7 mouse cellular contexts compared by ENCODE assay signal in genomic region chrY:4152998-4153397, GRCm38 (mm10).
A peak's percentile ranks its signal among the peaks of the same experiment; 100 is the strongest.
DNase-seq lines count a peak whose midpoint lies in the region; TF ChIP-seq lines count a peak whose summit lies in the region.
"Not testable (repeated sequence)": the region's sequence is repeated elsewhere in the genome, so short reads cannot be mapped to it uniquely, and the experiment has no call there.

No protein-coding gene starts in this region.

- not testable (repeated sequence) for H3K27ac ChIP-seq in ES-E14 (ENCODE audit: insufficient read depth, low read depth, low read length, poor library complexity, severe bottlenecking)

- H3K9ac ChIP-seq in ES-E14 (ENCODE audit: insufficient read depth, low read depth, low read length, poor library complexity, severe bottlenecking): not testable (repeated sequence)

- H3K36me3 ChIP-seq in ES-E14 (ENCODE audit: control insufficient read depth, insufficient read depth, low read length, poor library complexity, severe bottlenecking): not testable (repeated sequence)

- WGBS in large intestine, adult 2 months: 80% methylated on average over 6 of the region's 6 CpGs

- in situ Hi-C loops in ES-E14 (cut with MboI; ENCODE audit: low sequenced_read_pairs in 2 of 2, unreplicated experiment in 2 of 2): not testable (repeated sequence)

- not testable (repeated sequence) for H3K4me3 ChIP-seq in ES-E14 (ENCODE audit: insufficient read depth in 1 of 2, low read depth in 1 of 2, low read length in 2 of 2, poor library complexity in 1 of 2, severe bottlenecking in 1 of 2)

- TF ChIP-seq POLR2A in brain, embryonic 14.5 days (IDR thresholded peaks at IDR 0.05; ENCODE audit: borderline replicate concordance, extremely low read depth, insufficient read depth, insufficient read length, poor library complexity, severe bottlenecking): not testable (repeated sequence)

- not testable (repeated sequence) for TF ChIP-seq CTCF in brain, embryonic 14.5 days (IDR thresholded peaks at IDR 0.05; ENCODE audit: borderline replicate concordance, extremely low read depth, insufficient read depth, insufficient read length)

- DNase-seq in 3134 (ENCODE audit: extremely low read depth, insufficient read length, low spot score) (peak; percentile 47), ES-E14 (ENCODE audit: low read depth, low spot score) (peak; percentile 73), R1 (ENCODE audit: low read depth, low spot score) (peak; percentile 19)
- peak; percentile 24 for DNase-seq in brain, embryonic 14.5 days (ENCODE audit: low read depth)
- peak; percentile 44 for DNase-seq in forelimb bud, embryonic 11.5 days (ENCODE audit: low read depth, low spot score)
- peak; percentile 29 for DNase-seq in large intestine, adult 2 months (ENCODE audit: low read depth, low spot score)
- DNase-seq in retina, adult 2 months (ENCODE audit: low read depth, low spot score): peak; percentile 9

- not testable (repeated sequence) for H3K9me3 ChIP-seq in ES-E14 (ENCODE audit: control insufficient read depth, insufficient read depth, low read depth, low read length)

- H3K4me1 ChIP-seq in ES-E14 (ENCODE audit: control insufficient read depth in 2 of 2, insufficient read depth in 2 of 2, low read length in 2 of 2, poor library complexity in 1 of 2): not testable (repeated sequence)

Comparison
In these comparisons a context has a peak if more than half of its experiments do, and no peak if none do; other contexts are left out.
1. DNase-seq: peak in every context shown above with its lines; median percentile 73 in ES-E14; 47 in 3134; 44 in forelimb bud, embryonic 11.5 days; 29 in large intestine, adult 2 months; 24 in brain, embryonic 14.5 days; 19 in R1; 9 in retina, adult 2 months.